Mouse (Mus musculus) right cerebral cortex, postnatal 36 days (tissue): Measurements from ENCODE around the gene Nmur1.
A peak's percentile ranks its signal among the peaks of the same experiment; 100 is the strongest.
"Not testable (repeated sequence)": the region's sequence is repeated elsewhere in the genome, so short reads cannot be mapped to it uniquely, and the experiment has no call there.

Experiments used
- DNase-seq, 2 experiments: peaks; one replicate each; pipeline ENCODE4 v3.0.0; 2022; ENCODE audit warnings: low spot score in 2 of 2, mixed read lengths in 1 of 2

Nmur1 gene

GRCm38 (mm10) chr1:86359798-86360179 lies 66.2 kb downstream of the Nmur1 start:
- peak in 1 of 2 experiments; percentile 20 for DNase-seq

GRCm38 (mm10) chr1:86358906-86359797 lies 66.9 kb downstream of the Nmur1 start, which contains the start of gene Ncl:
TSS of gene Ncl (minus strand) at chr1:86359400.
- DNase-seq, result peak; percentile 98 to 99

- no peak for DNase-seq
Measured at GRCm38 (mm10) chr1:86358229-86358905, 67.7 kb downstream of the Nmur1 start.

- DNase-seq, result no peak
Measured at GRCm38 (mm10) chr1:86354186-86354585, 71.8 kb downstream of the Nmur1 start.

DNA sequence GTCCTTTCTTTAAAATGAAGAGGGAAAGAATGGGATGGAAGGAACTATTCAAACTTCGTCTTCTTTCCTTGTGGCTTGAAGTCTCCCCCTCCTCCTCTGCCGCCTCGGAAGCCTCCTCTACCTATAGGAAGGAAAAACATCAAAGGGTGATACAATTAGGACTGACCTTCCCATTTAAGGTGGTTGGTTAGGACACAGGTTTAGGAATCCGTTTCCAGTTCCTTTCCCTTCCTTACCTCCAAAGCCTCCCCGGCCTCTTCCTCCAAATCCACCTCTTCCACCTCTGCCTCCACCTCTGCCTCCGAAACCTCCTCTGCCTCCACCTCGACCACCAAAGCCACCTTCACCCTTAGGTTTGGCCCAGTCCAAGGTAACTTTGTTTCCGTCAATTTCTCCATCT lies 75.5 kb downstream of the Nmur1 start:
- no peak for DNase-seq

- no peak for DNase-seq
Measured at GRCm38 (mm10) chr1:86349696-86350095, 76.3 kb downstream of the Nmur1 start.

DNA sequence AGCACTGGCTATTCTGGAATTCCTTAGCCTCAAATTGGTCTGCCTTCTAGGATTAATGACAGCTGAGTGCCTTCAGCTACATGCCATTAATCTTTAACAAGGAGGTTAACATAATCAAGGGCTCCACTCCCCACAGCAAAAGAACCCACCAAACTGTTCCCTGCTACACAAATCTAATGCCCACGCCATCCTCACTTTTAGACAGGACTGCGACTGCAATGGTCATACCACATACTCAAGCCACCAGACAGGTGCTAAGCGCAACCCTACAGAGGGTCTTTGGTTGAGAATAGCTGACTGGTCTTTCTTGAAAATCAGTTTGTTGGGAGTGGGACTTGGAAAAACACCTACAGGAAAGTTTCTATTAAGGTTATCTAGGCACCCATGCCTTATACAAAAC lies 76.8 kb downstream of the Nmur1 start:
- no peak for DNase-seq

DNA sequence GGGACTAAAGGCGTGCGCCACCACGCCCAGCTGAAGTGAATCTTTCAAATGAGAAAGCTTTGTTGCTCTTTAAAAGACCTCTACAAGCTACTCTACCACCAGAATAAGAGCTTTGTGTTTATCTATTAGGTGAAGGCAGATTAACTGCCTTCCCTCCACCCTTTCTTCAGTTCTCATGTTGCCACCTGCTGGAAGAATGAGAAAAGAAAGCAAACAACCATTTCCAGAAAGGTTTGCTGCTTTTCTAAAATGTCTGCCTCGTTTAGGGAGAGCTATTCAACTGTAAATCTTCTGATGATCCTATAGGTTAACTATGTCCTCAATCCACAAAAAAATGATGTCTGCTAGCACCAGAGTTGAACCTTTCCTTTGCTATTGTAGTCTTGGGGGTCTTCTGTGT lies 77.2 kb downstream of the Nmur1 start:
- DNase-seq, result no peak

DNA sequence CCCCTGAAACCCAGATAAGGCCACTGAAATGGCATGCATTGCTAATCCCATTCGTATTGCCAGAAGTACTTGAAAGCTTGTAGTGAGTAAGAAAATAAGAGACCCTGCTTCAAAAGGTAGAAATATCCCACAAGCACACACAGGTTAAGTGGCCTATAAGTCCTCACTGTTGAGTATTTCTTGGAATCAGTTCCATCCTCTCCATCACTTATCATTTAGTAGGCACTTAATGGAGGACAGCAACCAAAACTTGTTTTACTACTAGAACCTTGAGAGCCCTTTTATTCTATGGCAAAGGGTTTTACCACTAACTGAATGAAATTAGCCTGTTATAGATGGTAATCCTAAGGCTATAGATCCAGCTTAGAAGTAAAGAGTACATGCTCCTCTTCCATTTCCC lies 77.9 kb downstream of the Nmur1 start:
- DNase-seq, result no peak

- no peak for DNase-seq
Measured at GRCm38 (mm10) chr1:86347716-86348045, 78.3 kb downstream of the Nmur1 start.

- no peak for DNase-seq
Measured at GRCm38 (mm10) chr1:86346851-86347715, 78.9 kb downstream of the Nmur1 start.

GRCm38 (mm10) chr1:86345956-86346355 lies 80.1 kb downstream of the Nmur1 start:
- DNase-seq, result no peak

DNA sequence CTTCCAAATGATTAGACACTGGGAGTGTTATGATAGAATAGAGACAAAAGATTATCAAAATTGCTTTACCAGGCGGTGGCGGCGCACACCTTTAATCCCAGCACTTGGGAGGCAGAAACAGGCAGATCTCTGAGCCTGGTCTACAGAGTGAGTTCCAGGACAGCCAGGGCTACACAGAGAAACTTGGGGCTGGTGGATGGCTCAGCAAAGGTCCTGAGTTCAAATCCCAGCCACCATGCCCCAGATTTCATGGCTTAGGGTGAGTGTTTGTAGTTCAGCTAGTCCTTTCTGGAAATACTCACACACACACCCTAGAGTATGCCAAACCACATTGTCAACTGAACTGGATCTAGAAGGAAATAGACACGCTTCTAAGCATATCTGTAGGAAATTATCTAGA lies 81.0 kb downstream of the Nmur1 start:
- no peak for DNase-seq

DNA sequence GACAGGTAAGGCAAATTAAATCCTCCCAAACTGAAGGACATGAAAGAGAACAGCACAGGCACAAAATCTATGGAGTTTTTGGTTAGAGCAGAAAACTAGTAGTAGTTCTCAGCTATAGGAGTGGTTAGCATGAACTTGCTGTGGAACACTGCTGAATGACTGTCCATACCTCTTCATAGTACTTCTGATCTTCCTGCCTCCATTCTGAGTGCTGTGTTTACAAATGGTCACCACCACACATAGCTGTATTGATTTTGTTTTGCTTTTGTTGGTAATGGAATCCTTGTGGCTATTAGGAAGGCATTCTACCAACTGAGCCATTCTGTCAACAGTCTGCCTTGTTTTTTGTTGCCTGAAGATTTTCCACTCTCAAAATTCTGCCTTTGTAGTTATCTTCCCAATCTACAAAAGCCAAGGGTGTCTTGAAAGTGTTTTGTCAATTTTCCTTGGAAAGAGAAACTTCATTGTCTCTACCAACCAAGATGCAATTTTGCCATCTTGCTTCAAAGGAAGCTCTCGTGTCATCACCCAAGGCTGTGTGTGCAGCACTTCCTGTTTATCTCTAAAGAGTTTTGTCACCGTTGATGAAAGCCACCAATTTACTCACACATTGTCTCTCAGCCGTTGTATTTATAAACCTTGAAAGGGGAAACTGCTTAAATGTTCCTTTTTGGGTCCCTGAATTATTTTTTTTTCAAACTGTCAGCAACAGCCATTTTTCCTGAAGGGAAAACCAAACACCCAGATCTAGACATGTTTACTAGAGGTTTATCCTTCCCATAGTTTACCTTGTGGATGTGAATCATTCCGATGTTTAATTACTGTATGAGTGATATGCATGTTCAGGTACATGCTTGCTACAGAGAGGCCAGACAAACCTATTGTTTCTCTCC lies 81.8 kb downstream of the Nmur1 start:
- DNase-seq, result no peak

GRCm38 (mm10) chr1:86343087-86343645 lies 82.9 kb downstream of the Nmur1 start:
- no peak for DNase-seq

DNA sequence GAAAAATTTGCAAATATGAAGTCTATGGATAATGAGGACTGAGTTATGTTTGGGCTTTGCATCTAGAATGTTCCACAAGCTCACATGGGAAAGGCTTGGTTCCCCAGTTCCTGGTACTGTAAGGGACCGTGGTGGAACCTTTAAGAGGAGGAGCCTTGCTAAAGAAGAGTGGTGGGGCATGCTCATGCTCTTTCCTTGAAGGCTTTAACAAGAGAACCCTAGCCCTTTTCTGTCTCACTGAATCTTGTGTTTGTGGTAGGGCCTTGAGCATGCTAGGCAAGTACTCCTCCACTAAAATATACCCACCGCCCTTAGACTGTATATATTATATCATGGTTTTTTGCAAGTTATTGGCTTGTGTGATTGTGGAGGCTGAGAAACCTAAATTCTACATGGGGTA lies 83.7 kb downstream of the Nmur1 start:
- DNase-seq, result no peak

GRCm38 (mm10) chr1:86341096-86341495 lies 84.9 kb downstream of the Nmur1 start:
- DNase-seq, result not testable (repeated sequence)

DNA sequence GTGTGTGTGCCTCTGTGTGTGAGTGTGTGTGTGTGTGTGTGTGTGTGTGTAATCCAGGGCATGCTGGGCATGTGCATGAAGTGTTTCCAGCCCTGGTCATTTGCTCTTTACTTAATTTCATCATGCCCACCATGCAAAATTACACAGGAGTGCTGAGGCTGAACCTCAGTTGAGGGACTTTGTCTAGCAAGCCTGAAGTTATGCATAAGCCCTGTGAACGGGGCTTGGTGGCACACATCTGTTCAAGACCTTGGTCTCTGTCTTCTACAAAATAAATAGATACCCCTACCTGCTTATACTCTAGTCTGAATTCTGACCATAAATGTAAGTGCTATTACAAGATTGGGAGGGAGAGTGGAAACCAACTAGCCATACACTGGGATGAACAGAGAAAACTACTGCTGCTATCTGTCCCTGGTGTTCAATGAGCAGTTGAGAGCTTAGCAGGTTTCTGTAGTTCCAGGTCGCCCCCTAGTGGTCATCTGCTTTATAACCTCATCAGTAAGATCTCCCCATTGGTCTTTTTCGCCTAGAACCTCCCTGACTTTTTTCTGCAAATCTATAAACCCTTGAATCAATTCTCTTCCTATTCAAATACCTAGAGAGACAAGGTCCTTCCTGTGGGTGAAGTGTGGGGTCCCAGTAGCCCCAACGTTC lies 86.7 kb downstream of the Nmur1 start:
- peak; percentile 60 to 64 for DNase-seq

DNA sequence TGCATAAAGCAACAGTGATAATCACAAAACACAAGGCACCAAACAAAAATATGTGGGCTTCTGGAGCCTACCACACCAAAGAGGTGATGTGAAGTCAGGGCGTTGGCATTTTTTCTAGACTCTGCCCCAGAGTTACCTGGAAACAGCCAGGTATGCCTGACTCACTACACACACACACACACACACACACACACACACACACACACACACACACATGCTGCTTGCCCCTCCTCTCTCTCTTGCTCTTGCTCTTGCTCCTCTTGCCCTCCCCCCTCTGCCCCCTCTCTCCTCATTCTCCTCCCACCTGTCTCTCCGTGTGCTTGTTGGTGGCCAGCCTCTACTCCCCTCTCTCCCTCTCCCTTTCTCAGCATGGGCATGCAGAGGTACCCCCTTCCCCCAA lies 89.7 kb downstream of the Nmur1 start:
- no peak for DNase-seq
